Mouse (Mus musculus) megakaryocyte, adult 5-6 weeks (primary cell): ENCODE measurements at regions not wholly inside any gene's neighbourhood (a gene's known extent, or its start where the extent isn't known, plus 50 kb on each side); places are given as distances from the start of the nearest gene placed in this dataset.
A peak's percentile ranks its signal among the peaks of the same experiment; 100 is the strongest.

ENCODE experiments used
- ATAC-seq: 2 replicates; pipeline ENCODE4 v1.8.0; 2016; ENCODE audit warnings: mild to moderate bottlenecking, inconsistent platforms; ENCODE audit not compliant: poor library complexity, severe bottlenecking

DNA sequence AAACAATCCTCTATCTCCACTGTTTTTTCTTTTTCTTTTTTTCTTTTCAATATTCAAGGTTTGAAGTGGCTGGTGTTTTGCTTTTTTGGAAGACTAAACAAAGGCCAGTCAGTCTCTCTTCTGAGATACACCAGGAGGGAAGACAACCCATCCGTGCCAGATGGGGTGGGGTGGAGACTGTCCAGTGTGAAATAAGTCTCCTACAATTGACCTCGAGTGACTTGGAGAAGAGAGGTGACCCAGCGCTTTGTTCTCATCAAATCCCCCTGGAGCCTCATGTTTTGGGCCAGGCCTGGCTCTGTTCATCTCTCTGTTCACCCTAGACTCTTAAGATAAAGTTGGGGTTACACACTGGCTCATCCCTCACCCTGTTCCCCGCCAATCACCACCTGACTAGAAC is 169.2 kb upstream of the Tbca start:
- ATAC-seq = no peak

DNA sequence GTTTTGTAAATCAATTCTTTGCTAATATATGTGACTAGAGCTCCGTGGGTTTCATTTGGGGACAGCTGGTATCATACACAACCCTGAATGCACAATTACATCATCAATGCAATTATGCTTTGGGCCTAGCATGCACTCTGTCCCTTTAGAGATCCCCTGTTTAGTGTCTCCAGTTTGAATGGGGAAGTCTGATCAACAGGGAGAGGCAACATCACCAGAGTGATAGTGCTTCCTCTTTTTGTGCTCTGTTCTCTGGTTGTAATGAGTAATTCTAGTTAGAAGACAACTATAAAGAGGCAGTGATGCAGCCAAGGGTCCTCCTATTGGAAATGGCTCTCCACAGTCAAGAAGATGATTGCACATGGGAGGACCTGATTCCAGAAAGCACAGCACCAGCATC is 158.7 kb upstream of the Tbca start:
- peak; percentile 52; the same call in 1 of the 2 replicates for ATAC-seq

DNA sequence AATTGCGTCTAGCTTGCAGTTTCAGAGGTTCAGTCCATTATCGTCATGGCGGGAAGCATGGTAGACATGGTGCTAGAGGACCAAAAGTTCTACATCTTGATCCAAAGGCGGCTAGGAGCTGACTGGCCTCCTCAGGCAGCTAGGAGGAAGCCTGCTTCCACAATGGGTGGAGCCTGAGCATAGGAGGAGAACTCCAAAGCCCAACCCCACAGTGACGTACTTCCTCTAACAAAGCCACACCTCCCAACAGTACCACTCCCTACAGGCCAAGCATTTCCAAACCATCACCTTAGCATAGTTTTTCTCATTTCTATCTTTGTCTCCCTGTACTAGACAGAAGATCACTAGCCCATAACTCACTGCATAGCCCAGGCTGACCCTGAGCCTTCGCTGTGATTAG is 158.0 kb upstream of the Tbca start:
- 0 out of 2 replicates have a peak, but pooled peaks have one; percentile 54 for ATAC-seq

DNA sequence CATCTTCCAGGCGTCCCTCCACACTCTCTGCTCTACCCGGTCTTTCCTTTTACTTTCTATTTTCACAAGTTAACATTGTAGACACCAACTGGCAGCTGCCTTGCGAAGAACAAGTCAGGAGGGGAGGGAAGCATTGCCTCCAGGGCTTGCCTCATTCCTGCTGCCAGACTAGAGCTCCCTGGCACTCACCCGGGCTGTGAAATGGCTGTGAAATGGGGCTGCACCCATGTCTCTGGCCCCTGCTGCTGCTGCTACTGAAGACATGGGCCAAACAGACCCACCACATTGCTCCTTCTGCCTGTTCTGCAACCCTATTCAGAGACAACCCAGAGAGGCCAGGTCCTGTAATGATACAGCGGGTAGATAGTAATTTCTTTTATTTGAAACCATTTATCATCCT is 156.0 kb upstream of the Tbca start:
- no peak for ATAC-seq

DNA sequence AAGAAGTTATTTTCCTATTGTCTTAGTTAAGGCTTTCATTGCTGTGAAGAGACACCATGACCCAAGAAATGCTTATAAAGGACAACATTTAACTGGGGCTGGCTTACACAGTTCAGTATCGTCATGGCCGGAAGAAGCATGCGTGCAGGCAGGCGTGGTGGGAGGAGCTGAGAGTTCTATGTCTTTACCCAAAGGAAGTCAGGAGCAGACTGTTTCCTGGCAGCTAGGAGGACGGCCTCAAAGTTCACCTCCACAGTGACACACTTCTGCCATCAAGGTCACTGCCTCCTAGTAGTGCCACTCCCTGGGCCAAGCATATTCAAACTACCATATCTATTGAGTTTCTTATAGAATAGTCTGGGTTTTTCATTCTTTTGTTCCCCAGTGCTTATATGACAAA is 148.4 kb upstream of the Tbca start:
- ATAC-seq = no peak

GRCm38 (mm10) chr13:94645241-94646206 is 143.2 kb upstream of the Tbca start:
- ATAC-seq = no peak

GRCm38 (mm10) chr13:94646326-94646725 is 142.4 kb upstream of the Tbca start:
- no peak for ATAC-seq

DNA sequence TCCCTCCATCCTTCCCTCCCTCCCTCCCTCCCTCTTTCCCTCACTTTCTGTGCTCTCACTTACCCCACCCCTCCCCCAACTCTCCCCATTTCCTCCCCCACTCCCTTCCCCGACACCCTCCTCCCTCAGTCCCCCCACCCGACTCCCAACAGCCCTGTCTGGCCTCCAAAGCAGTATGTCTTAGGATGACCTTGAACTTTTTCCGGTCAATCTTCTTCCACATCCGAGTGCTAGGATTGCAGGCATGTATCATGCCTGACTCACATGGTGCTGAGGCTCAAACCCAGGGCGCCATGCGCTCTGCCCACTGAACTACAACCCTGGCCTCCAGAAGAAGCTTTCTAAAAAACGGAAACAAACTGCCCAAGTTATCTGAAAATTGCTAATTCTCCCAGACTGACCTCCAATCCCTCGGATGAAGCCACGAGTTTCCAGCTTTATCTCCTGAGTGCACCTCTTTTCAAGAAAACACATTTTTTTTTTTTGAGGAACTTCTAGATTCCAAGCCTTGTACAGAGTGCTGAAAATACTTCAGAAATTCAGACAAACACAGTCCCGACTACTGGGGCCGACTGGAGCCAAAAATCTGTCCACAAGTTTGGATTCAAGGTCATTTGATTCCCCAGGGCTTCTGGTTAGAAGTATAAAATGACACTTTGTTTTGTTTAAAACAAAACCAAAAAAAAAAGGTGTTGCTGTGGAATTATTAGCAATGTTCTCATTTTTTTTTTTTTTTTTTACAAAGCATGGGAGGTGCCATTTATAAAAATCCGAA is 141.7 kb upstream of the Tbca start:
- no peak for ATAC-seq

GRCm38 (mm10) chr13:94647566-94647965 is 141.1 kb upstream of the Tbca start:
- no peak for ATAC-seq

- no peak for ATAC-seq
Observed at GRCm38 (mm10) chr13:94650951-94651350, 137.8 kb upstream of the Tbca start.

DNA sequence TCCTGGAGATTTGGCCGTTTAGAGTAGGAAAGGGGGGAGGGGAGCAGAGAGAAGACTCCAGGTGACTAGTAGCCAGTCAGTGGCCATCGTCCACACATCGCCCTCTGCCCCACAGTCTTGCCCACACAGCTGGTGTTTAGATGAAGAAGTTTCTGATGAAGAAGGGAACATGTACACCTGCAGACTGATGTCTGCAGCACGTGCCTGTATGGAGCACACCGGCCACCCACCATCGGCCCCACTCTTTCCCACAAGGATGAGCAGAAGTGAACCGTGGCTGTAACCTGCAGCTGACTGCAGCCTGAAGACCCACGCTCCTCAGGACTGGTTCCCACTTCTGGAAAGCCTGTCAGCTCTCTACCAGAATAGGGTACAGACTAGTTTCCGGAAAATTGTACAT is 121.1 kb upstream of the Tbca start:
- ATAC-seq = no peak

DNA sequence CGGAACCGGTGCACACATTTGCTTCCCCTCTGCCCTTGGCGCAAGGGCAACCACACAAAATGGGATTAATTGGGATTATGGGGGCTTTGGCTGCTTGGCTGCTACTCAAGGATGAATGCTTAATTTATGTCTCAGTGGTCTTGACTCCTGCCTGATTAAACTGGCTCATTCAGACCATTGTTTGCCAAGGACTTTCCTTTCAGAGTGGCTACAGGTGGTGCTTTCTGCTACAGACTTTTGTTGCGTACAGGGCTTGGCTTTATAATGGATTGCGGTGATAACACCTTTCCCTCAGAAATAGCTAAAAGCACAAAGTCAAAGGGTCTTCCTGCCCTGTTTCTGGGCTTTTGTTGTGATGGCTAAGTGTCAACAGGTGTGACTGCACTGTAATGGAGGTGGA is 120.4 kb upstream of the Tbca start:
- ATAC-seq = no peak

GRCm38 (mm10) chr13:94669106-94669683 is 119.5 kb upstream of the Tbca start:
- ATAC-seq = no peak

DNA sequence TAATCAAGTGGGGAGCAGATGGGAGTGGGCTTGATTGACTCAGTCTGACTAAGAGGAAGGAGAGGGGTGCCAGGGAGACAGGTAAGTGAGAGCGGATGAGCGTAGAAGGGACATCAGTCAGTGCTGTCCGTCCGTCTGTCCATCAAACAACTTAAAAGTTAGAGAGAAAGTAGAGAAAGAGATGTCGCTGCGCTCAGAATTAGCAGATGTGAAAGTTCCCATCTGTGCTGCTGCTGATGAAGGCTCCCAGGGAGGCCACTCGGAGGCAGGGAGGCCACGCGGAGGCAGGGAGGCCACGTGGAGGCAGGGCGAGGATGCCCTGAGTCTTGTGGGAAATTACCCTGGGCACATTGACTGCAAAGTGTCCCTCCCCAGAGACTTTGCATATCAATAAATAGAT is 118.4 kb upstream of the Tbca start:
- no peak for ATAC-seq

GRCm38 (mm10) chr13:94670961-94671360 is 117.7 kb upstream of the Tbca start:
- no peak for ATAC-seq

DNA sequence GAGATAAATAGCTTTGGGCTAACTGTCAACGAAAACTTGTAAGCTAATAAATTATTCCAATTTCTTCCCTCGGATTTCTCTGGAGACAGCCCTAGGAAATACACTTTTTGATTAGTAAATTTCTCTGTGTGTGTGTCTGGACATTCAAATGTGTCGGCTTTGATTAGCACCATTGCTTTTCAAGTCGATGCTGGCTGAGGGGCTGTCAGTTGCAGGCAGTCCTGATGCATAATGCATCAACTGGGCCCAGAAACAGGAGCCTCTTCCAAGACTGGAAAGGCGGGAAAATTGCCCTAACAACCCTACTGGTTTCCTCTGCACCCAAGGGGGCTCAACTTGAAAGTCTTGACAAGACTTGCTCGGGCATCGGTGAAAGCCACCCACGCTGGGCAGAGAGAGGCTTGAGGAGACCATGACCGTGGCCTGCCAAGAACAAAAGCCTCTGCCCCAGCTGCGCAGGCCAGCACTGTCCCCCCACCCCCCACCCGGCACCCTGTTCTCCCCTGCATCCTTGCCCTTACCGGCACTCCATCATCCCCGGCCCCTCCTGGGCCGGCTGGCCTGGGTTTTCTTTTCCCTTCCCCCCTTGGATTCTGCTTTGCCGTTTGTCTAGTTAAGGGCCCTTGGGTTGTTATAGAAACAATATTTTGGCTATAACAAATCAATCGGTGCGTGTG is 108.1 kb upstream of the Tbca start:
- ATAC-seq = no peak

- ATAC-seq = no peak
Observed at GRCm38 (mm10) chr13:94681606-94682005, 107.1 kb upstream of the Tbca start.

DNA sequence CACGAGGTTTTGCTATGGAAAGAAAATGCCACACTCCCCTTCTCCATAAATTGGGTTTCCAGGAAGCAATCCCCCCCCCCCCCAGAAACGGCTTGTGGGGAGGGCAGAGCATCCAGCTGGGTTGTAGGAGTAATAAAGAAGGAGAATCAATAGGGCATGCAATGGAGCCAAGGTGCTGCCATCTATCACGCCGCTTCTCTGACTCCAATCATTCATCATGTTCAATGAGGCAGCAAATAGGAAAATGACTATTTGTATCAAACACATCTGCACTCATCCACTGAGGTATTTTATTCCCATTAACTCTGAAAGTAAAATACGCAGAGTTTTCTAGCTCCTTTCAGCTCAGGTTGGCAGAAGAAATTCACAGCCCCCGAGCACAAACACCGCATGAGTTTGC is 103.5 kb upstream of the Tbca start:
- ATAC-seq = no peak

DNA sequence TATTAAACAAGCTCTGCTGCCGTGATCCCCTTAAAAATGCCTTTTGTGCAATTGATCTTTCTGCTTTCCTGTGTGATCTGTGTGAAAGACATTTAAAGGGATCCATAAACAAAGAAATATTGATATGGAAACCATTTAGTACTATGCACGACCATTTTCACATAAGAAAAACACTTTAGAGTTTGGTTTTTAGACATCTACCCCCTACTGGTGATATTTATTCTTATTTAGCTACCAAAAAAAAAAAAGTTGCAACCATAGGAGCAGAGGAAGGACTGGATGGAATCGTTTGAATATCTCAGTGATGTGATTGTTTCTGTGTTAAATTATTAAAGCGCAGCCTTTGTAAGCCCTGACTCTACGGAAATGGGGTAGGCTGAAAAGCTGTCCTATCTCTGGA is 101.4 kb upstream of the Tbca start:
- no peak for ATAC-seq

GRCm38 (mm10) chr13:94706641-94707053 is 82.1 kb upstream of the Tbca start:
- ATAC-seq = no peak
